Mouse (Mus musculus): ENCODE data around the gene Insm1. TPM values are rescaled to one million over a fixed set of nuclear protein-coding genes. Genes with fewer than 3 reads are reported as not detected.
A peak's percentile ranks its signal among the peaks of the same experiment; 100 is the strongest.

The Insm1 gene
- polyA plus RNA-seq (2014; fragmentation: Nextera tagmentation; extraction: Ambion mirVana), result 1.1 and 1.3 TPM in 2 replicates

DNA sequence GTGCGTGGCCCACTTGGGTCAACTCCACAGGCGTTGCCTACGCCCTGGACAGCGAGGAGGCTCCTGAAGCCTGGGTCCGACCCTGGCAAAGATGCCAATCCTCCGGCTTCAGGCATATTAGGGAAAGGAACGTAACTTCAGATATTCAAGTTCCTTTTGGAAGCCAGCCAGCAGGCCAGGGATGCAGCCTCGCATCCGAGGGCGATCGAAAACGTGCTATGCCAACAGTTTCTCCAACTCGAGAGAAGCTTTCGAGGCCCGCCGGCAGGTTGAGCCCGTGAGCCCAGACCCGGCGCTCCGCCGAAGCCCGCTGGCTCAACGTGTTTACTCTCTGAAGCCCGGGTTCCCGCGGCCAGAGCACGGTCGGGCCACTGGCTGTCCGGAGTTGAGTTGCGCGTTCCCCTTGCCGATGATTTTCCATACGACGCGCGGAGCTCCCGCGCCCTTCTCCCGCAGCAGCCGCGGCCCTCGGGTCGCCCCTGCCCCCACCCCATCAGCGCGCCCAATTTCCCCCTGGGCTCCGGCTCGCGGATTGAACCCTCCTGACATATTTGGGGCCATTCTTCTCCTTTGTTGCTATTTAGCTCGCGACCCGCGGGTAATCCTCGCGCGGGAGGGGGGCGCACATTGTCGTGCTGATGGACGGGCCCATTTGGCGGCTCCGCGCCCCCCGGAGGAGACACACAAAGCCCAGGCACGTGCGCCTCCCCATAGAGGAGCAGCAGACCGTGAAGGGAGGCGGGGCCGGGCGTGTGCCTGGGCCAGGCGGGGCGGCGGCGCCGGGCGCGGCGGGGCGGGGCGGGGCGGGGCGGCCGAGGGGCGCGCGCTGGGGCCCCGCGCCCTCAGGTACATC is at the start of gene Insm1:
Insm1 (plus strand) TSS at position 846 of the 853 bp plus-strand sequence.
- no peaks in the 10 kb centered on the region for H3K36me3 ChIP-seq (ENCODE audit: control insufficient read depth, insufficient read depth, low read length)
- peak within 1 kb of the TSS; percentile 33; the same call in 1 of the 2 replicates for H3K9ac ChIP-seq (replicated peaks; ENCODE audit: low read depth, low read length)
- peak; percentile 70 for ATAC-seq (ENCODE audit: insufficient number of reproducible peaks, insufficient read depth, low FRiP score, low read depth)
- peaks cover 76% of the 10 kb centered on the region for H3K27me3 ChIP-seq (ENCODE audit: control insufficient read depth, insufficient read depth, low read length)
- peak within 1 kb of the TSS; percentile 52; the same call in 1 of the 2 replicates for H3K27ac ChIP-seq (ENCODE audit: low read length)
- WGBS, result under 1% methylated on average over 77 of the region's 86 CpGs
- H3K4me1 ChIP-seq (ENCODE audit: control insufficient read depth, insufficient read depth, low read length), result peaks cover 27% of the 10 kb centered on the region; the same call in 1 of the 2 replicates
- no peaks in the 10 kb centered on the region for H3K9me3 ChIP-seq (ENCODE audit: control insufficient read depth, low read depth, low read length)
- H3K4me3 ChIP-seq (ENCODE audit: low read depth, low read length), result peak within 1 kb of the TSS; percentile 43
- peak within 1 kb of the TSS; percentile 96 for H3K4me2 ChIP-seq (replicated peaks; ENCODE audit: low read depth, low read length)

DNA sequence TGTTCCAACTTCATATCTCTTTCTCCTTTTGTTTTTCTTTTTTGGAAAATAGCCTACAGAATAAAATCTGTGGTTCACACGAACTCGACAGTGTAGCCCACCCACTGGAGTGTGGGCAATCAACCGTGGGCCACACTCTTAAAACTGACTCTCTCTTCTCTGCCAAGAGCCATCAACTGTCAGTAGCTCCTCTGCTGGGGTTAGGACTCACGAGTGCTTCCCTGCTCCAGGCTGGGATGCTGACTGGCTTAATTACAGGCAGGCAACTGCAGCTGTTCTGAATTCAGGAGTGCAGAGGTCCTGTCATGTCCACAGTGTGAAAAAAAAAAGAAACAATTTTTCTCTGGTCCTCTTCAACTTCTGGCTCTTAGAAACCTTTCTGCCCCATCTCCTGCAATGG is 49.6 kb upstream of the Insm1 start:
- H3K4me3 ChIP-seq (ENCODE audit: low read depth, low read length), result no peak overlapping the region

DNA sequence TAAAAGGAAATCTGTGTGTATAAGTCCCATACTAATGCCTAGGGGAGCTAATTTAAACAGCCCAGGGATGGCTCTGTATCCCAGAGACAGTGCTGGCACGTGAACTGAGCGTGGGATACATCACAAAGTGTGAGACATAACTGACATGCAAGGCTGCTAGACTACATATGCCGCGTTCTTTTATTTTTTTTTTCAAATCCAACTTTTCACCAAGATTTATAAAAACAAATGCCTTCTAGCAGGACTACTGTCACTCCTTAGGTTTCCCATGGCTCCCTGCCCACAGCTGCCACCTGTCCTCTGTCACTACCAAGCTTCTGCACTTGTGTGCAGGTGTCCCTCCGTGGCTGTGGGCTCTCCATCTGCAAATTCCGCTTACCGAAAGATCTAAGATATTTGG is 47.5 kb upstream of the Insm1 start:
- H3K9ac ChIP-seq (replicated peaks; ENCODE audit: low read depth, low read length), result no peak overlapping the region
- no peaks in the 10 kb centered on the region for H3K36me3 ChIP-seq (ENCODE audit: control insufficient read depth, insufficient read depth, low read length)
- no peak overlapping the region for H3K4me2 ChIP-seq (replicated peaks; ENCODE audit: low read depth, low read length)
- H3K9me3 ChIP-seq (ENCODE audit: control insufficient read depth, low read depth, low read length), result no peaks in the 10 kb centered on the region
- ATAC-seq (ENCODE audit: insufficient number of reproducible peaks, insufficient read depth, low FRiP score, low read depth), result no peak
- no peaks in the 10 kb centered on the region for H3K27me3 ChIP-seq (ENCODE audit: control insufficient read depth, insufficient read depth, low read length)
- H3K4me1 ChIP-seq (ENCODE audit: control insufficient read depth, insufficient read depth, low read length), result no peaks in the 10 kb centered on the region
- 78% methylated on average over 7 of the region's 7 CpGs for WGBS
- H3K27ac ChIP-seq (ENCODE audit: low read length), result no peak overlapping the region
- no peak overlapping the region for H3K4me3 ChIP-seq (ENCODE audit: low read depth, low read length)

More for the DNA sequence above, 49.6 kb upstream of the Insm1 start:
- Histone ChIP-seq H3K36me3 (ENCODE audit: control insufficient read depth, insufficient read depth, low read length) (no peaks in the 10 kb centered on the region), H3K9me3 (ENCODE audit: control insufficient read depth, low read depth, low read length) (no peaks in the 10 kb centered on the region), H3K27me3 (ENCODE audit: control insufficient read depth, insufficient read depth, low read length) (no peaks in the 10 kb centered on the region), H3K27ac (ENCODE audit: low read length) (no peak overlapping the region), H3K4me2 (replicated peaks; ENCODE audit: low read depth, low read length) (no peak overlapping the region), H3K9ac (replicated peaks; ENCODE audit: low read depth, low read length) (no peak overlapping the region), H3K4me1 (ENCODE audit: control insufficient read depth, insufficient read depth, low read length) (no peaks in the 10 kb centered on the region)
- WGBS, result 50% methylated on average over 4 of the region's 4 CpGs
- ATAC-seq (ENCODE audit: insufficient number of reproducible peaks, insufficient read depth, low FRiP score, low read depth), result no peak

DNA sequence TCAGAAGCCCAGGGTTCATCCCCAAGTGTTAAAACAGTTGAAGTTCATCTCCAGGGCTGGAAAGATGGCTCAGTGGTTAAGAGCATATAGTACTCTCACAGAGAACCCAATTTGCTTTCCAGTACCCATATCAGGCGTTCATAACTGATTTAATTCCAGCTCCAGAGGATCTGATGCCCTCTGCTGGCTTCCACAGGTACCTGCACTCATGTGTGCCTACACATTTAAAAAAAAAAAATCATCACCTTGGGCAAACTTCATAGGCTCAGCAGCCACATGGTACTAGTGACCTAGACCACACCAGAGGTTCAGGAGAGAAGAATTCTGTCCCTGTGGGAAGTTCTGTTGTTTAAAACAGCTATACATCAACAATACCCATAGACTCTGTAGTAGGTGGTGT is 43.0 kb upstream of the Insm1 start:
- no peak overlapping the region for H3K27ac ChIP-seq (ENCODE audit: low read length)
- no peaks in the 10 kb centered on the region for H3K4me1 ChIP-seq (ENCODE audit: control insufficient read depth, insufficient read depth, low read length)
- no peak overlapping the region for H3K9ac ChIP-seq (replicated peaks; ENCODE audit: low read depth, low read length)
- no peaks in the 10 kb centered on the region for H3K9me3 ChIP-seq (ENCODE audit: control insufficient read depth, low read depth, low read length)
- no peaks in the 10 kb centered on the region for H3K36me3 ChIP-seq (ENCODE audit: control insufficient read depth, insufficient read depth, low read length)
- no peak overlapping the region for H3K4me2 ChIP-seq (replicated peaks; ENCODE audit: low read depth, low read length)
- H3K27me3 ChIP-seq (ENCODE audit: control insufficient read depth, insufficient read depth, low read length), result no peaks in the 10 kb centered on the region
- no peak for ATAC-seq (ENCODE audit: insufficient number of reproducible peaks, insufficient read depth, low FRiP score, low read depth)
- no peak overlapping the region for H3K4me3 ChIP-seq (ENCODE audit: low read depth, low read length)
- 78% methylated on average over 1 of the region's 1 CpGs for WGBS

DNA sequence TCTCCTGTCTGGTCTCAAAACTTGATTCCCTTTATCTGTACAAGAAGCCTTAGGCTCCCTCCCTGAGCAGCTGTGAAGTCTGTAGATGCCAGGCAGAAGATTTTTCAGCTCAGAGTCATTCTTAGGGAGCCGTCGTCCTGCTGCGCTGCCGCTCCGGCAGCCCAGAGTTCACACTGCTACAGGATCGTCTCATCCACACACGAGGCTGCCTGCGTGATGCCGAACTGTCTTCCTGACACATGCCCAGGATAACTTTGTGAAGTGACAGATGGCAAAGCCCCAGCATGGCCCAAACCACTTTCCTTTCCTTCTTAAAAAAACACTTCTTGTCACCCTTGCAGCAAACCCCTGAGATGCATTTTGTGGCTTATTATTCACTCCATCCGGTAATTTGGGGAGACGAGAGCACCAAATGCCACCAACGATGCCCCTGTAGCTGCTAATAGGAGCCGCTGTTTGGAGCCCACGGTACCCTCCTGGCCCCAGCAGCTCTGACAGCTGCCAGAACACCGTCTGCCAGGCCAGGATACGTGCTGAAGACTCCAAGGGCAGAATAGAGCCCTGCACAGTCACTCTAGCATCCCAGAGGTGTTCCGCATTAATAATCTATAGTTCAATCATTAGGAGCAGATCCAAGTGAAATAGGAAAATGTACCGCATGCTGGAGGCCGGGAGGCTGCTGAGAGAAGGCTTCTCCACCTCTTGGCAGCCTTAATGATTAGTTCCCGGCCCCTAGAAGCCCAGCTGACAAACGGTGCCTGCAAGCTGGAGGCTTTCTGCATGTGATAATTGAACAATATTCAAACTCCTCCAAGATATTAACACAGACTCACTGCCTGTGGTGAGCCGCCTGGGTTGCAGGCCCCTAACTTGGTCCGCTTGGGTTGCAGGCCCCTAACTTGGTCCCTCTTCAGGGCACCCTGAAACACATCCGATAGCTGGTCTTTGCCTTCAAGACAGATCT is 37.6 kb upstream of the Insm1 start:
- Histone ChIP-seq H3K36me3 (ENCODE audit: control insufficient read depth, insufficient read depth, low read length) (no peaks in the 10 kb centered on the region), H3K4me3 (ENCODE audit: low read depth, low read length) (no peak overlapping the region), H3K4me2 (replicated peaks; ENCODE audit: low read depth, low read length) (no peak overlapping the region), H3K4me1 (ENCODE audit: control insufficient read depth, insufficient read depth, low read length) (no peaks in the 10 kb centered on the region), H3K27me3 (ENCODE audit: control insufficient read depth, insufficient read depth, low read length) (no peaks in the 10 kb centered on the region), H3K9ac (replicated peaks; ENCODE audit: low read depth, low read length) (no peak overlapping the region), H3K9me3 (ENCODE audit: control insufficient read depth, low read depth, low read length) (no peaks in the 10 kb centered on the region), H3K27ac (ENCODE audit: low read length) (no peak overlapping the region)
- 80% methylated on average over 24 of the region's 24 CpGs for WGBS
- no peak for ATAC-seq (ENCODE audit: insufficient number of reproducible peaks, insufficient read depth, low FRiP score, low read depth)

DNA sequence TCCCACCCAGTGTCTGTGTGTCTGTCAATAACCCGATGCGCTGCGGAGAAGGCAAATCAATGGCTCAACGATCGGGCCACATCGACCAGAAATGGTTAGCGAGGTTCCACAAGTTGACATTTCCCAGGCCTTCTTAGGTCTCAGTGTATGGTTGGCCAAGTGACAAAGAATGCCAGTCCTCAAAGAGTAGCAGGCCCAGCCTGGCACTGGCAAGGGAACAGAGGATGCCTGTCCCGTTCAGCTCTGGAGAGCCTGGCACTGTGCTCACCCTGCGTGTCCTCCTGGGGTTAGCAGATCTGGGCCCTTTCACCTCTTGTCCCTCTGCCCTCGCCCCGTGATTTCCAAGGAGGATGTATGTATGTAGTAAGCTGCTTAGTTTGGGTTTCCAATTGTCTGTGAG is 25.6 kb upstream of the Insm1 start:
- no peak for ATAC-seq (ENCODE audit: insufficient number of reproducible peaks, insufficient read depth, low FRiP score, low read depth)
- no peak overlapping the region for H3K27ac ChIP-seq (ENCODE audit: low read length)
- no peaks in the 10 kb centered on the region for H3K9me3 ChIP-seq (ENCODE audit: control insufficient read depth, low read depth, low read length)
- no peak overlapping the region for H3K9ac ChIP-seq (replicated peaks; ENCODE audit: low read depth, low read length)
- no peaks in the 10 kb centered on the region for H3K36me3 ChIP-seq (ENCODE audit: control insufficient read depth, insufficient read depth, low read length)
- H3K4me1 ChIP-seq (ENCODE audit: control insufficient read depth, insufficient read depth, low read length), result no peaks in the 10 kb centered on the region
- no peaks in the 10 kb centered on the region for H3K27me3 ChIP-seq (ENCODE audit: control insufficient read depth, insufficient read depth, low read length)
- 93% methylated on average over 11 of the region's 11 CpGs for WGBS
- H3K4me2 ChIP-seq (replicated peaks; ENCODE audit: low read depth, low read length), result no peak overlapping the region
- H3K4me3 ChIP-seq (ENCODE audit: low read depth, low read length), result no peak overlapping the region

DNA sequence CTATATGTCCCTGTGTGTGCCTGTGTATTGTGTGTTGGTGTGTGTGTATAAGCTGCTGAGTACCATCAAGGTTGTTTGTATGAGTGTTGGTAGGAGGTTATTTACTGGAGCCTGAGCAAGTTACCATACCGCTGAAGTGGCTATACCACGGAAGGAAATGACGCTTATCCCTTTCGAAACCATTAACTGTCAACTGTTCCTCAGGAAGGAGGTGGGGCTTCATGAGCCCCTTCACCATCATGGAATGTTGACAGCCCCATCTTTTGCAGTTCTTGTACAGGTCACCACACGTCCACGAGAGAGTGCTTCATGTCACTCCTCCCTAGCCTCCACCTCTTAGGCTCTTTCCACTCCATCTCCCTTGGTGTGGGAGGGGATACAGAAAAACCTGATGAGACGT is 23.8 kb upstream of the Insm1 start:
- Histone ChIP-seq H3K27me3 (ENCODE audit: control insufficient read depth, insufficient read depth, low read length) (no peaks in the 10 kb centered on the region), H3K9ac (replicated peaks; ENCODE audit: low read depth, low read length) (no peak overlapping the region), H3K9me3 (ENCODE audit: control insufficient read depth, low read depth, low read length) (no peaks in the 10 kb centered on the region), H3K27ac (ENCODE audit: low read length) (no peak overlapping the region), H3K36me3 (ENCODE audit: control insufficient read depth, insufficient read depth, low read length) (no peaks in the 10 kb centered on the region), H3K4me3 (ENCODE audit: low read depth, low read length) (no peak overlapping the region), H3K4me2 (replicated peaks; ENCODE audit: low read depth, low read length) (no peak overlapping the region), H3K4me1 (ENCODE audit: control insufficient read depth, insufficient read depth, low read length) (no peaks in the 10 kb centered on the region)
- ATAC-seq (ENCODE audit: insufficient number of reproducible peaks, insufficient read depth, low FRiP score, low read depth), result no peak
- WGBS, result 67% methylated on average over 7 of the region's 7 CpGs

DNA sequence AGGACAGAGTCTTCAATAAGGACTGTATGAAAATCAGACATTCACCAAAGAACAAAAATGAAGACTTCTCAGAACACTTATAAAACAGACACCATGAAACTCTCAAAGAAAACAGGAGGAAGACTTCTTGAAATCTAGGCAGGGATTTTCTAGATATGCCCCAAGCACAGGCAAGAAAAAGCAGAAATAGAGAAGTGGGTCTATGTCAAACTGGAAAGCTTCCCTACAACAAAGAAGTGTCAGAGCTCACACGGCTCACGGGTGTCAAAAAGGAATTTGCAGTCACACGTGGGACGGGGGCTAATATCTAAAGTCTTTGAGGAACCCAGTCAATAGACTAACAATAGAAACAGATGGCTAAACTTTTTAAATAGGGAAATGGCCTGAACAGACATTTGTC is 10.8 kb upstream of the Insm1 start:
- Histone ChIP-seq H3K27ac (ENCODE audit: low read length) (no peak overlapping the region), H3K4me3 (ENCODE audit: low read depth, low read length) (no peak overlapping the region), H3K9ac (replicated peaks; ENCODE audit: low read depth, low read length) (no peak overlapping the region), H3K9me3 (ENCODE audit: control insufficient read depth, low read depth, low read length) (no peaks in the 10 kb centered on the region), H3K27me3 (ENCODE audit: control insufficient read depth, insufficient read depth, low read length) (peaks cover 2% of the 10 kb centered on the region; the same call in 1 of the 2 replicates), H3K4me2 (replicated peaks; ENCODE audit: low read depth, low read length) (no peak overlapping the region), H3K4me1 (ENCODE audit: control insufficient read depth, insufficient read depth, low read length) (no peaks in the 10 kb centered on the region), H3K36me3 (ENCODE audit: control insufficient read depth, insufficient read depth, low read length) (no peaks in the 10 kb centered on the region)
- ATAC-seq (ENCODE audit: insufficient number of reproducible peaks, insufficient read depth, low FRiP score, low read depth), result no peak
- WGBS, result 36% methylated on average over 4 of the region's 4 CpGs
